Mouse (Mus musculus) lung, adult 2 months (tissue): Measurements from ENCODE around the gene Ints13.

Experiments used
- CTCF ChIP-seq: fragments of 200-500 bp; IDR thresholded peaks from 2 replicates; pipeline ENCODE4 v1.5.1; 2011; ENCODE audit warnings: mild to moderate bottlenecking, low read length, control low read depth; ENCODE audit not compliant: insufficient read depth
- POLR2A ChIP-seq: fragments of 200-500 bp; IDR thresholded peaks from 2 replicates; pipeline ENCODE4 v1.6.1; 2011; ENCODE audit warnings: low read depth, mild to moderate bottlenecking, control low read depth, low read length, borderline replicate concordance; ENCODE audit errors: extremely low read depth

DNA sequence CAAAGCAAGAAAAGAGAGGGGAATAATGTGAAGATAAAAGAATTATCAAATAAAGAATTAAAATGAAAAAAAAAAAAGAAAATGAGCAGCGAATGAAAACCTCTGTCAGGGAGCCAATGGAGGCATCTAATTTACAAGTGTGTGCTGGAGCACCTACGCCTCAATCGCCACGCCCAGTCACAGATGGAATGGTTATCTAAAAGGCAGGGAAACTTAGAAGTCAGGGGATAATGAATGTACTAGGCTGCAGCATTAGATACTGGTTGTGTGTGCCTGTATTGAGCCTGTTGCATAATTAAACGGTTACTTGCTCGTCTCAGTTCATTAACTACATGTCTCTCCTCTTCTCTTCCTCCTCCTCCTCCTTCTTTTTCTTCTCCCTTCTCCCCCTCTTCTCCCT lies 33.8 kb upstream of the Ints13 start:
- no peak for TF ChIP-seq CTCF
- TF ChIP-seq POLR2A: no peak
